Mouse (Mus musculus) left cerebral cortex, adult 9 months (tissue): ENCODE measurements around the gene Cd79b.

ENCODE experiments used
- DNase-seq, 2 experiments: peaks; one replicate each; pipeline ENCODE4 v3.0.0; 2022; ENCODE audit warnings: low spot score in 2 of 2

Cd79b gene

GRCm38 (mm10) chr11:106273811-106274210 is 40.8 kb downstream of the Cd79b start:
- DNase-seq: no peak

- no peak for DNase-seq
Measured at GRCm38 (mm10) chr11:106273311-106273684, 41.3 kb downstream of the Cd79b start.

- DNase-seq: peak; percentile 99
Measured at GRCm38 (mm10) chr11:106272644-106273310, 41.8 kb downstream of the Cd79b start, which contains the start of gene Smarcd2. TSS of gene Smarcd2 (minus strand) at chr11:106272972.

- DNase-seq: no peak
Measured at GRCm38 (mm10) chr11:106271794-106272643, 42.5 kb downstream of the Cd79b start.

- no peak for DNase-seq
Measured at GRCm38 (mm10) chr11:106271131-106271793, 43.3 kb downstream of the Cd79b start.

GRCm38 (mm10) chr11:106269060-106269431 is 45.5 kb downstream of the Cd79b start:
- no peak for DNase-seq

- DNase-seq: no peak
Measured at GRCm38 (mm10) chr11:106268326-106269059, 46.1 kb downstream of the Cd79b start.

GRCm38 (mm10) chr11:106267871-106268270 is 46.7 kb downstream of the Cd79b start:
- DNase-seq: no peak

- no peak for DNase-seq
Measured at GRCm38 (mm10) chr11:106267311-106267852, 47.2 kb downstream of the Cd79b start.

- DNase-seq: no peak
Measured at GRCm38 (mm10) chr11:106266431-106266830, 48.1 kb downstream of the Cd79b start.

- no peak for DNase-seq
Measured at GRCm38 (mm10) chr11:106265570-106265969, 49.0 kb downstream of the Cd79b start.

- no peak for DNase-seq
Measured at GRCm38 (mm10) chr11:106264988-106265387, 49.6 kb downstream of the Cd79b start.

- no peak for DNase-seq
Measured at GRCm38 (mm10) chr11:106263963-106264362, 50.6 kb downstream of the Cd79b start.
